Mouse (Mus musculus) liver, embryonic 14.5 days (tissue): ENCODE measurements around the gene Wipf3.

Experiments used
- CTCF ChIP-seq: IDR thresholded peaks from 2 replicates; pipeline ENCODE4 v1.5.1; 2016; ENCODE audit warnings: antibody characterized with exemption, low read depth, control low read depth
- EP300 ChIP-seq: IDR thresholded peaks from 2 replicates; pipeline ENCODE4 v1.6.1; 2016; ENCODE audit warnings: antibody characterized with exemption, low read depth

- no peak for TF ChIP-seq EP300
- no peak for TF ChIP-seq CTCF
Measured at GRCm38 (mm10) chr6:54550801-54551323, 121.5 kb downstream of the Wipf3 start.
